Comparison of ENCODE assay signal across 16 mouse cellular contexts in genomic region chr6:86050586-86051268, GRCm38 (mm10). TPM values are rescaled to one million over a fixed set of nuclear protein-coding genes. Genes with fewer than 3 reads are reported as not detected.
DNase-seq lines count a peak whose midpoint lies in the region; ATAC-seq and TF ChIP-seq lines count a peak whose summit lies in the region.
"Had no signal": no experiment of that assay in that cellular context is flagged by ENCODE, and none has a peak within 500 bp of the region (broad histone marks: within the 10 kb centered on the region; RNA-seq: fewer than 3 reads in every experiment).

No protein-coding gene starts in this region.

- no peaks in the 10 kb centered on the region for H3K79me2 ChIP-seq in heart, adult 2 months (replicated peaks; ENCODE audit: control insufficient read depth, insufficient read depth, low read length)

- intact Hi-C loops in heart, adult 2 months (cut with DNase I) = no loop called here

- ATAC-seq in hindbrain, postnatal 0 days = no peak
- ATAC-seq in liver, embryonic 11.5 days (replicated peaks; ENCODE audit: low FRiP score) = no peak

- no peak overlapping the region for H3K4me2 ChIP-seq in hindbrain, postnatal 0 days (ENCODE audit: low read depth, low read length)
- no peak overlapping the region for H3K4me2 ChIP-seq in liver, embryonic 11.5 days
- H3K4me2 ChIP-seq: liver, embryonic 13.5 days had no signal

- H3K9ac ChIP-seq in hindbrain, postnatal 0 days (replicated peaks; ENCODE audit: low read length) = no peak overlapping the region
- H3K9ac ChIP-seq in heart, adult 2 months (ENCODE audit: low read depth, low read length) = no peak overlapping the region
- H3K9ac ChIP-seq in liver, embryonic 11.5 days (ENCODE audit: low read depth, low read length) = no peak overlapping the region
- H3K9ac ChIP-seq: liver, embryonic 13.5 days had no signal

- no peak for TF ChIP-seq CTCF in lung, adult 2 months (IDR thresholded peaks at IDR 0.05; ENCODE audit: insufficient read depth, low read length)
- TF ChIP-seq CTCF in hindbrain, postnatal 0 days (IDR thresholded peaks at IDR 0.05; ENCODE audit: low read depth) = no peak
- no peak for TF ChIP-seq CTCF in heart, adult 2 months (IDR thresholded peaks at IDR 0.05)

- no peak for TF ChIP-seq POLR2A in lung, adult 2 months (IDR thresholded peaks at IDR 0.05; ENCODE audit: borderline replicate concordance, extremely low read depth, low read depth, low read length)
- TF ChIP-seq POLR2A in heart, adult 2 months (IDR thresholded peaks at IDR 0.05; ENCODE audit: insufficient read depth, low read depth, low read length) = no peak

- no peak overlapping the region for H3K4me3 ChIP-seq in lung, adult 2 months (replicated peaks; ENCODE audit: extremely low read depth, low read depth, low read length)
- no peak overlapping the region for H3K4me3 ChIP-seq in hindbrain, postnatal 0 days (ENCODE audit: low read length)
- no peak overlapping the region for H3K4me3 ChIP-seq in heart, adult 2 months
- no peak overlapping the region for H3K4me3 ChIP-seq in liver, embryonic 11.5 days (ENCODE audit: low read depth, low read length)
- H3K4me3 ChIP-seq: liver, embryonic 13.5 days had no signal

- TF ChIP-seq EP300 in heart, adult 2 months (IDR thresholded peaks at IDR 0.05; ENCODE audit: insufficient read depth, low read depth, low read length) = no peak

- no peaks in the 10 kb centered on the region for H3K36me3 ChIP-seq in hindbrain, postnatal 0 days (ENCODE audit: insufficient read depth, low read length)
- no peaks in the 10 kb centered on the region for H3K36me3 ChIP-seq in heart, adult 2 months (ENCODE audit: control insufficient read depth, insufficient read depth, low read length)
- no peaks in the 10 kb centered on the region for H3K36me3 ChIP-seq in liver, embryonic 11.5 days (ENCODE audit: control insufficient read depth, insufficient read depth, low read length)
- H3K36me3 ChIP-seq: G1E; liver, embryonic 13.5 days had no signal

- 54% methylated on average over 6 of the region's 6 CpGs for WGBS in lung, adult 2 months
- 41% methylated on average over 6 of the region's 6 CpGs for WGBS in hindbrain, postnatal 0 days
- WGBS in heart, adult 2 months = 50% methylated on average over 6 of the region's 6 CpGs
- WGBS in liver, embryonic 11.5 days = 48% methylated on average over 6 of the region's 6 CpGs

- H3K27me3 ChIP-seq in hindbrain, postnatal 0 days (ENCODE audit: insufficient read depth, low read length) = no peaks in the 10 kb centered on the region
- H3K27me3 ChIP-seq in heart, adult 2 months (ENCODE audit: control insufficient read depth, insufficient read depth, low read length) = no peaks in the 10 kb centered on the region
- H3K27me3 ChIP-seq in liver, embryonic 11.5 days (replicated peaks; ENCODE audit: control insufficient read depth, insufficient read depth, low read length) = no peaks in the 10 kb centered on the region

- no peaks in the 10 kb centered on the region for H3K4me1 ChIP-seq in lung, adult 2 months (ENCODE audit: control insufficient read depth, insufficient read depth, low read length)
- peaks cover 32% of the 10 kb centered on the region for H3K4me1 ChIP-seq in hindbrain, postnatal 0 days (ENCODE audit: insufficient read depth, low read length)
- H3K4me1 ChIP-seq in heart, adult 2 months (ENCODE audit: control insufficient read depth, insufficient read depth, low read length) = no peaks in the 10 kb centered on the region
- H3K4me1 ChIP-seq in liver, embryonic 11.5 days (replicated peaks; ENCODE audit: control insufficient read depth, insufficient read depth, low read length) = peaks cover 23% of the 10 kb centered on the region

- peak overlapping the region; percentile 85; the same call in 1 of the 2 replicates for H3K27ac ChIP-seq in hindbrain, postnatal 0 days
- H3K27ac ChIP-seq in heart, adult 2 months = no peak overlapping the region
- H3K27ac ChIP-seq in liver, embryonic 11.5 days (ENCODE audit: low read depth, low read length) = no peak overlapping the region
- H3K27ac ChIP-seq: liver, embryonic 13.5 days had no signal

- DNase-seq in lung, adult 18-20 months = peak; percentile 29 to 48
- no peak for DNase-seq in lung, adult 2 months
- DNase-seq in hindbrain, postnatal 0 days (ENCODE audit: low spot score) = no peak
- DNase-seq in lung, postnatal 4 days = peak; percentile 11 to 51
- DNase-seq in retina, embryonic 14.5 days (ENCODE audit: low spot score) = peak; percentile 42
- DNase-seq in ovary, adult 18-20 months (ENCODE audit: low spot score) = no peak
- DNase-seq in heart, adult 2 months = no peak
- DNase-seq in liver, embryonic 11.5 days (ENCODE audit: low spot score) = no peak
- DNase-seq: cerebellum, adult 8-10 months; gastrocnemius, postnatal 25 days; heart, postnatal 10 days; kidney, postnatal 4 days; liver, embryonic 13.5 days; thymus, postnatal 25 days had no signal

- H3K9me3 ChIP-seq in hindbrain, postnatal 0 days (ENCODE audit: low read length) = no peaks in the 10 kb centered on the region
- no peaks in the 10 kb centered on the region for H3K9me3 ChIP-seq in liver, embryonic 11.5 days (ENCODE audit: control insufficient read depth, low read length)
- H3K9me3 ChIP-seq: G1E; liver, embryonic 13.5 days had no signal

RNA-seq across cellular contexts. Expression of gene Add2, which starts 22.2 kb away (rescaled TPM):
- 0.17 and 0.80 TPM in 2 replicates for polyA plus RNA-seq in lung, adult 2 months (2012; rRNA removed)
- 132 and 149 TPM in 2 replicates for total RNA-seq in hindbrain, postnatal 0 days (2014; rRNA removed)
- 84.6 and 90.0 TPM in 2 replicates for polyA plus RNA-seq in hindbrain, postnatal 0 days (2015; fragmentation: Nextera tagmentation; extraction: Ambion mirVana)
- total RNA-seq in heart, adult 2 months (2021) = under 1 TPM; 0.16 to 0.39 TPM
- polyA plus RNA-seq in heart, adult 2 months (2012; rRNA removed) = 0.25 and 0.47 TPM in 2 replicates
- 66.5 and 73.2 TPM in 2 replicates for polyA plus RNA-seq in liver, embryonic 11.5 days (2014; fragmentation: Nextera tagmentation; extraction: Ambion mirVana)

RNA-seq across cellular contexts. Expression of gene Figla, which starts 34.8 kb away (rescaled TPM):
- not detected in 2 replicates for polyA plus RNA-seq in lung, adult 2 months (2012; rRNA removed)
- total RNA-seq in hindbrain, postnatal 0 days (2014; rRNA removed) = not detected in 2 replicates
- not detected in 2 replicates for polyA plus RNA-seq in hindbrain, postnatal 0 days (2015; fragmentation: Nextera tagmentation; extraction: Ambion mirVana)
- total RNA-seq in heart, adult 2 months (2021) = not detected
- polyA plus RNA-seq in heart, adult 2 months (2012; rRNA removed) = not detected in 2 replicates
- polyA plus RNA-seq in liver, embryonic 11.5 days (2014; fragmentation: Nextera tagmentation; extraction: Ambion mirVana) = not detected in 2 replicates
- total RNA-seq: G1E; gastrocnemius, postnatal 25 days; heart, postnatal 10 days; left cerebral cortex, postnatal 25 days had no signal
- polyA plus RNA-seq: G1E; liver, embryonic 13.5 days had no signal

Comparison
In these comparisons a context has a peak if more than half of its experiments do, and no peak if none do; other contexts are left out.
1. DNase-seq: peak in lung, adult 18-20 months (2 of 2), lung, postnatal 4 days (2 of 2) and retina, embryonic 14.5 days (single experiment); none in lung, adult 2 months (single experiment), hindbrain, postnatal 0 days (single experiment), ovary, adult 18-20 months (single experiment), heart, adult 2 months (0 of 2) and liver, embryonic 11.5 days (single experiment).
2. RNA of gene Add2, which starts 22.2 kb away (polyA plus RNA-seq): 84.6 to 90.0 TPM in hindbrain, postnatal 0 days and 66.5 to 73.2 TPM in liver, embryonic 11.5 days; 0.17 to 0.80 TPM in lung, adult 2 months and 0.25 to 0.47 TPM in heart, adult 2 months; every median in the first group is over 10 times any median in the second.